Mouse (Mus musculus) stomach, postnatal 0 days (tissue): ENCODE results near the gene Samd8. TPM values are rescaled to one million over a fixed set of nuclear protein-coding genes. Genes with fewer than 3 reads are reported as not detected.

Experiments used
- ATAC-seq: fragments of 200-750 bp; cut with Nextera tagmentation; 2 replicates; pipeline ENCODE4 v1.8.0; 2017; ENCODE audit not compliant: low FRiP score, low TSS enrichment
- DNase-seq: peaks from one replicate; pipeline ENCODE4 v3.0.0-alpha.2; 2016; ENCODE audit warnings: low spot score
- H3K27ac ChIP-seq: fragments of 300-500 bp; sonication (generic); replicated peaks from 2 replicates; pipeline ENCODE4 v1.5.1; 2014; ENCODE audit warnings: mild to moderate bottlenecking, control low read depth
- H3K27me3 ChIP-seq: fragments of 300-500 bp; sonication (generic); 2 replicates; pipeline ENCODE4 v1.6.1; 2014; ENCODE audit warnings: low read length; ENCODE audit not compliant: control insufficient read depth, insufficient read depth
- H3K36me3 ChIP-seq: fragments of 300-500 bp; sonication (generic); 2 replicates; pipeline ENCODE4 v1.6.1; 2014; ENCODE audit warnings: low read length, mixed read lengths; ENCODE audit not compliant: control insufficient read depth, insufficient read depth
- H3K4me1 ChIP-seq: fragments of 300-500 bp; sonication (generic); replicated peaks from 2 replicates; pipeline ENCODE4 v1.6.1; 2014; ENCODE audit warnings: antibody characterized with exemption; ENCODE audit not compliant: control insufficient read depth, insufficient read depth
- H3K4me2 ChIP-seq: fragments of 300-500 bp; sonication (generic); replicated peaks from 2 replicates; pipeline ENCODE4 v1.6.1; 2014; ENCODE audit warnings: low read depth, mild to moderate bottlenecking, control low read depth, moderate library complexity
- H3K4me3 ChIP-seq: fragments of 300-500 bp; sonication (generic); 2 replicates; pipeline ENCODE4 v1.5.1; 2014; ENCODE audit warnings: low read depth, low read length, control low read depth
- H3K9ac ChIP-seq: fragments of 300-500 bp; sonication (generic); 2 replicates; pipeline ENCODE4 v1.6.1; 2014; ENCODE audit warnings: mild to moderate bottlenecking, low read length, control low read depth, mixed read lengths
- H3K9me3 ChIP-seq: fragments of 300-500 bp; sonication (generic); 2 replicates; pipeline ENCODE4 v1.6.1; 2016; ENCODE audit warnings: low read length; ENCODE audit not compliant: control insufficient read depth
- CTCF ChIP-seq: IDR thresholded peaks from 2 replicates; pipeline ENCODE4 v1.5.1; 2016; ENCODE audit warnings: antibody characterized with exemption, low read depth, mild to moderate bottlenecking, moderate library complexity
- EP300 ChIP-seq: optimal IDR thresholded peaks from 2 replicates; pipeline ENCODE3; 2016; ENCODE audit warnings: antibody characterized with exemption
- WGBS: fragments of 180-500 bp; shearing (Covaris S2); extraction: QIAGEN DNeasy Blood & Tissue Kit; methylation state at CpG from one replicate; pipeline ENCODE4 v1.1.7; 2014; 5-methylcytosine and 5-hydroxymethylcytosine counted together
- polyA plus RNA-seq: library from polyadenylated mRNA; unstranded; fragments of >200 nt; fragmentation: Nextera tagmentation; extraction: Ambion mirVana; gene quantifications from 2 replicates; pipeline ENCODE4 v1.2.1, GENCODE M21; 2015

Samd8 gene
- polyA plus RNA-seq, 1 experiment from 2014 or later: 15.3 TPM

DNA sequence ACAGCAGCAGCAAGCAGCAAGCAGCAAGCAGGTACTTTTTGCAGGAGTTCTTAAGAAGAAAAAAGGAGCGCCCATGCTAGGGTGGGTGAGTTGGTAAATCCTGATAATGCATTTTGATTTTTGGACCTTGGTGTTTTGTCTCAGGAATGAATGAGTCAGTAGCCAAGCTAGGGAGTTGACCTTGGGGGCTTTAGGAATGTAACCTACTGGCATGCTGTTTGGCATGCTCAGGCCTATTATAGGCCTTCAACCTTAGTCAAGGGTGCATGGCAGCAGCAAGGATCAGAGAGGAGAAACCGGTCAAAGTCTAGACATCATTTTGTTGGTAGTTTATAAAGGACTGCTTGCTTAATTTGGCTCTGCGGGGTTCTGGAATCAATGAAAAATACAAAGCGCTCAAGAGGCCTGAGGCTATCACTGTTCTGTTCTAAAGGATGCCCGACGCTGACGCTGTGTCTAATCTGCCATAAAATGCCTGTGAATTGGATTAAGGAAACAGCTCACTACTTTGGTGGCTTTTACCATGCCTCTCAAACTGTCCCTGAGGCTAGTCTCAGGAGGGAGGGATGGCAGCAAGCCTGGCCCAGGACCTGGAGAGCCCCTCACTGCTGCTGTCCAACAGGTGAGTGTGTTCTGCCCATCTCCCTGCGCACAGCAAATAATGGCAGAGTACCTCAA is 28.2 kb upstream of the Samd8 start:
- Histone ChIP-seq H3K36me3 (no peaks in the 10 kb centered on the region), H3K4me2 (no peak overlapping the region), H3K9ac (no peak overlapping the region), H3K9me3 (no peaks in the 10 kb centered on the region), H3K27ac (no peak overlapping the region), H3K27me3 (no peaks in the 10 kb centered on the region), H3K4me1 (no peaks in the 10 kb centered on the region), H3K4me3 (no peak overlapping the region)
- TF ChIP-seq EP300 (no peak), CTCF (no peak)
- 89% methylated on average over 8 of the region's 8 CpGs for WGBS
- ATAC-seq: no peak
- DNase-seq: no peak

- no peak for TF ChIP-seq CTCF
- TF ChIP-seq EP300: no peak
- Histone ChIP-seq H3K27me3 (no peaks in the 10 kb centered on the region), H3K9me3 (no peaks in the 10 kb centered on the region), H3K4me3 (no peak overlapping the region), H3K4me2 (no peak overlapping the region), H3K4me1 (no peaks in the 10 kb centered on the region), H3K36me3 (no peaks in the 10 kb centered on the region), H3K9ac (no peak overlapping the region), H3K27ac (no peak overlapping the region)
- DNase-seq: no peak
- ATAC-seq: no peak
- WGBS: 68% methylated on average over 6 of the region's 6 CpGs
Measured at GRCm38 (mm10) chr14:21729031-21729732, 21.1 kb upstream of the Samd8 start.

GRCm38 (mm10) chr14:21729936-21730335 is 20.4 kb upstream of the Samd8 start:
- TF ChIP-seq EP300: no peak
- TF ChIP-seq CTCF: no peak
- H3K36me3 ChIP-seq: no peaks in the 10 kb centered on the region
- no peak overlapping the region for H3K9ac ChIP-seq
- H3K4me2 ChIP-seq: no peak overlapping the region
- H3K4me3 ChIP-seq: no peak overlapping the region
- no peak overlapping the region for H3K27ac ChIP-seq
- H3K4me1 ChIP-seq: no peaks in the 10 kb centered on the region
- no peak for DNase-seq
- no peak for ATAC-seq
- WGBS: 87% methylated on average over 4 of the region's 4 CpGs
- H3K9me3 ChIP-seq: no peaks in the 10 kb centered on the region
- no peaks in the 10 kb centered on the region for H3K27me3 ChIP-seq

GRCm38 (mm10) chr14:21733131-21733905 is 17.0 kb upstream of the Samd8 start:
- no peak for TF ChIP-seq CTCF
- DNase-seq (no peak), ATAC-seq (no peak)

GRCm38 (mm10) chr14:21740345-21740744 is 10.0 kb upstream of the Samd8 start:
- no peaks in the 10 kb centered on the region for H3K4me1 ChIP-seq

More at GRCm38 (mm10) chr14:21733131-21733905, 17.0 kb upstream of the Samd8 start:
- 87% methylated on average over 15 of the region's 15 CpGs for WGBS
- Histone ChIP-seq H3K4me3 (no peak overlapping the region), H3K27ac (no peak overlapping the region), H3K36me3 (no peaks in the 10 kb centered on the region), H3K4me2 (no peak overlapping the region), H3K4me1 (no peaks in the 10 kb centered on the region), H3K9me3 (no peaks in the 10 kb centered on the region), H3K9ac (no peak overlapping the region), H3K27me3 (no peaks in the 10 kb centered on the region)

More at GRCm38 (mm10) chr14:21740345-21740744, 10.0 kb upstream of the Samd8 start:
- H3K27ac ChIP-seq: no peak overlapping the region
- H3K27me3 ChIP-seq: no peaks in the 10 kb centered on the region
- no peak overlapping the region for H3K9ac ChIP-seq
- peak; percentile 11 for DNase-seq
- no peak for ATAC-seq
- 96% methylated on average over 7 of the region's 7 CpGs for WGBS
- TF ChIP-seq CTCF (no peak), EP300 (no peak)
- H3K36me3 ChIP-seq: no peaks in the 10 kb centered on the region
- H3K4me2 ChIP-seq: no peak overlapping the region
- no peaks in the 10 kb centered on the region for H3K9me3 ChIP-seq
- no peak overlapping the region for H3K4me3 ChIP-seq
